Mouse (Mus musculus) G1E (cell line): ENCODE results near the gene Katnb1. TPM values are rescaled to one million over a fixed set of nuclear protein-coding genes. Genes with fewer than 3 reads are reported as not detected.

ENCODE experiments used
- ATAC-seq: 2 replicates; pipeline ENCODE4 v1.8.0; 2016; ENCODE audit warnings: mild to moderate bottlenecking; ENCODE audit not compliant: insufficient number of reproducible peaks, poor library complexity, low FRiP score, severe bottlenecking; ENCODE audit errors: extremely low read depth
- DNase-seq: peaks from one replicate; pipeline ENCODE4 v3.0.0; 2012; ENCODE audit warnings: low spot score
- H3K27me3 ChIP-seq: 2 replicates; pipeline ENCODE4 v1.6.1; 2012; ENCODE audit warnings: mild to moderate bottlenecking, low read length, inconsistent platforms; ENCODE audit not compliant: insufficient read depth
- H3K36me3 ChIP-seq: replicated peaks from 2 replicates; pipeline ENCODE3; 2012; ENCODE audit warnings: mild to moderate bottlenecking, inconsistent platforms
- H3K4me1 ChIP-seq: 2 replicates; pipeline ENCODE4 v1.6.1; 2012; ENCODE audit warnings: low read depth, low read length, inconsistent platforms, mixed read lengths; ENCODE audit not compliant: insufficient read depth
- H3K4me3 ChIP-seq: 2 replicates; pipeline ENCODE4 v1.5.1; 2012; ENCODE audit warnings: low read depth, mild to moderate bottlenecking, inconsistent platforms, low read length, moderate library complexity, mixed read lengths
- H3K9me3 ChIP-seq: replicated peaks from 2 replicates; pipeline ENCODE4 v1.6.1; 2012; ENCODE audit warnings: inconsistent platforms
- CTCF ChIP-seq: IDR thresholded peaks from 2 replicates; pipeline ENCODE4 v1.5.1; 2012; ENCODE audit warnings: low read depth, low read length, inconsistent platforms, mixed read lengths
- GATA1 ChIP-seq: IDR thresholded peaks from 2 replicates; pipeline ENCODE4 v1.6.1; 2012; ENCODE audit warnings: borderline replicate concordance, low read length, inconsistent platforms, mixed read lengths
- GATA2 ChIP-seq: IDR thresholded peaks from 2 replicates; pipeline ENCODE4 v1.6.1; 2012; ENCODE audit warnings: low read depth, low read length, inconsistent platforms, borderline replicate concordance
- POLR2AphosphoS5 ChIP-seq: IDR thresholded peaks from 2 replicates; pipeline ENCODE4 v1.6.1; 2012; ENCODE audit warnings: low read depth, low read length, inconsistent platforms; ENCODE audit not compliant: insufficient replicate concordance
- TAL1 ChIP-seq: conservative IDR thresholded peaks from 2 replicates; pipeline ENCODE4 v1.6.1; 2012; ENCODE audit warnings: low read depth, low read length, inconsistent platforms, mixed read lengths
- polyA plus RNA-seq: library from polyadenylated mRNA; stranded (reverse); fragments of >175 nt; gene quantifications from 2 replicates; pipeline ENCODE4 v1.2.3, GENCODE M21; 2012
- total RNA-seq, 2 experiments: library from RNA; stranded (forward) in 1 of 2; stranded (reverse) in 1 of 2; fragments of 200-1000 nt in 1 of 2; fragments of >200 nt in 1 of 2; fragmentation: Nextera tagmentation in 1 of 2; gene quantifications; 2 replicates each; pipeline ENCODE4 v1.2.3; 2014 to 2017

Gene Katnb1
- total and polyA plus RNA-seq, 3 experiments, result 4.3 to 40.0 (median 14.3) TPM

DNA sequence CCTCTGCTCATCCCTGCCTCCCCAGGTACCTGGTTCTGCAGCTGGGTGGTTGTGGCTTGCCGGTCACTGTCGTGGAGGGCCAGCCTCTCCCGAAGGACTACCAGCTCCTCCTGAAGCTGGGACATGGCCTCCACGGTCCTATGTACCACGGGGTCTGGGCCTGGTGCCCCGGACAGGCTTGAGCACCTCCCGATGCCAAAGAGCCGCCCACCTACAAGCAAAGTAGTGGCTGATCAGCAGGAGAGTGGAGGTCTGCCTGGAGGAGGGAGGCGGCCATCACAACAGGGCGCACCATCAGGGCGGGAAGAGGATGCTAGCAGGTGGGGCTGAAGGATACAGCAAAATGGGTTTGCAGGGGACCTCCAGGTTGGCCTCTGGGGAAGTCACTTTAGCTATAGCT lies 45.5 kb downstream of the Katnb1 start:
- DNase-seq (no peak), ATAC-seq (no peak)
- Histone ChIP-seq H3K36me3 (no peaks in the 10 kb centered on the region), H3K4me3 (no peak overlapping the region), H3K27me3 (peaks cover 9% of the 10 kb centered on the region), H3K9me3 (no peaks in the 10 kb centered on the region), H3K4me1 (no peaks in the 10 kb centered on the region)
- TF ChIP-seq CTCF (no peak), POLR2AphosphoS5 (no peak), GATA2 (no peak)

DNA sequence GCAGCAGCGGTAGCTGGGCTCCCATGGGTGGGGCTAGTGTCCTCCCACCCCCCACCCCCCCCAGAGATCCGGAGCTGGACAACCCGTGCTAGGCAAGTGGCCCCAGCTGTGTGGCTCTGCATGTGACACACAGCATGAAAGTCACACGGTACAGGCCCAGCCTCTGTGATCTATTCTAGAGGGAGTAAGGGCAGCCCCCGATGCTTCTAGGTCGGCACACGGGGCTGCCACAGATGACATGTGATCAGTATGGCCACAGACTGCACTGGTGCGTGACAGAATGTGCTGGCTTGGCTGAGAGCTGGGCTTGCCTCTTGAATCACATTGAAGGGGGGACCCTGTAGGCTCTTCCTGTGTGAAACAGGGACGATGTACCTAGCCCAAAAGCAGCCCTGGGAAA lies 46.7 kb downstream of the Katnb1 start:
- Histone ChIP-seq H3K27me3 (peaks cover 9% of the 10 kb centered on the region), H3K4me3 (no peak overlapping the region), H3K9me3 (no peaks in the 10 kb centered on the region), H3K4me1 (no peaks in the 10 kb centered on the region), H3K36me3 (no peaks in the 10 kb centered on the region)
- DNase-seq, result no peak
- TF ChIP-seq GATA2 (no peak), GATA1 (no peak), CTCF (no peak)
- ATAC-seq, result no peak

DNA sequence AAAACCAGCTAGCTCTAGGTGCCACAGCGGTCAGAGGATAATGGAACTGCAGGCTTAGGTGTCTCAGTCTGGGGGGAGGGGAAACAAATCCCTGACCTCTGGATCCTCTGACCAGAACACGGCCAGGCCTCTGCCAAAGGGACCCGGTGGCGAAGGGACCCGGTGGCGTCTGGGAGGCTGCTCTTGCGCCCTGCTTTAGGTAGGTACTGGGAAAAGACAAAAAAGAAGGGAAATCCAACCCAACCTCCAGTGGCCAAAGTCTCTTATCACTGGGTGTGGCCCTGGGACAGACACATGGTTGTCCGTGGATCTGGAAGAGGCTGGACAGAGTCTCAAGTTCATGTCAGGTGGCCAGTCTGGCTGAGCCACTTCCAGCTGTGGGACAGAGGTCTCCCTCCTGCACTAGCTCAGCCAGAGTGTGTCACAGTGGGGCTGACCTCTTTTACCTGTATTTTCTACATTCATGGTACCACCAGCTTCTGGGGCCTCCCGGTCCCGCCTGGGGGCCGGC lies 47.8 kb downstream of the Katnb1 start:
- Histone ChIP-seq H3K4me1 (no peaks in the 10 kb centered on the region), H3K36me3 (no peaks in the 10 kb centered on the region), H3K9me3 (no peaks in the 10 kb centered on the region), H3K27me3 (peaks cover 11% of the 10 kb centered on the region), H3K4me3 (no peak overlapping the region)
- ATAC-seq (no peak), DNase-seq (no peak)
- TF ChIP-seq POLR2AphosphoS5 (no peak), GATA2 (no peak), GATA1 (no peak), CTCF (no peak), TAL1 (no peak)

DNA sequence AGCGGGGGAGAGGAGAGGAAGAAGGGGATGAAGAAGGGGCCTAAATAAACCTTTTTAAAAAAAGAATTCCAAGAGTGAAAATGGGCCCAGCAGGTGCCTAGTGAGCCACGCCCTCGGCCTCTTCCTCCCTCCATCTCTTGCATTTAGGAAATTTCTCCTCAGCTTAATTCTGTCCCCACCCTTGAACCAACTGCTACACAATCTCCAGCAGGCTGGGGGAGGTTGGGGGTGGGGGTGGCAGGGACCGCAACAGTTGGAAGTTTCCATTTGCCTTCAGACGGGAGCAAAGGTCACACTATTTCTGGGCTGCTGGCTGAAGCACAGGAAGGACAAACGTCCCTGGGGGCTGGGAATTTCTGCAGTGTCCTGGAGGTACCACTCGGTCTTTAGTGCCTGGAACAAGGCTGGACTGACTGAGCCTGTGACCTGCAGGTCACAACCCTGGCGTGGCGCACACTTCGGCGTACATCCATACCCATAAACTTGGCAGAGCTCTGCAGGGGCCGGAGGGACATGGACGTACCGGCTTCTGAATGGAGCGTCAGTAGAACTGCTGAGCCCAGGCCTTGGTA lies 50.1 kb downstream of the Katnb1 start:
- Histone ChIP-seq H3K4me1 (no peaks in the 10 kb centered on the region), H3K36me3 (no peaks in the 10 kb centered on the region), H3K4me3 (no peak overlapping the region), H3K9me3 (no peaks in the 10 kb centered on the region), H3K27me3 (peaks cover 19% of the 10 kb centered on the region)
- no peak for ATAC-seq
- TF ChIP-seq GATA1 (no peak), CTCF (no peak), TAL1 (no peak), POLR2AphosphoS5 (no peak), GATA2 (no peak)
- no peak for DNase-seq

DNA sequence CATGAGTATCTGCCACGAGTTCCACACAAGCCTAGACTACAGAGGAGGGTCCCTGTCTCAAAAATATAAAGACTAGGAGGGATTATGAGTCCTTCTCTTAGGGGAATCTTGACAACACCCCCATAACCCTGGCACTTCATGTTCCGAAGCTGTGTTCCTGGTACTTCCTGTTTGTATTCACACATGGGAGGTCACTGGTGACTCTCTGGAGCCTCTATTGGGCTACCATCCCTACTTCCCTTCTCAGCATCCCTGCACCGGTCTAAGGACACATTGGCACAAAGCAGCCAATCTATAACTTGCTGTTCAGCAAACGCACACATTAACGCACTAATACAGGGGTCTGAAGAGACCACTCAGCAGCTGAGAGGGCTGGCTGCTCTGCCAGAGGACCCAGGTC lies 51.0 kb downstream of the Katnb1 start:
- Histone ChIP-seq H3K4me1 (no peaks in the 10 kb centered on the region), H3K36me3 (no peaks in the 10 kb centered on the region), H3K9me3 (no peaks in the 10 kb centered on the region), H3K27me3 (peaks cover 20% of the 10 kb centered on the region), H3K4me3 (no peak overlapping the region)
- no peak for DNase-seq
- no peak for ATAC-seq
- TF ChIP-seq POLR2AphosphoS5 (no peak), GATA2 (no peak), GATA1 (no peak), CTCF (no peak), TAL1 (no peak)

DNA sequence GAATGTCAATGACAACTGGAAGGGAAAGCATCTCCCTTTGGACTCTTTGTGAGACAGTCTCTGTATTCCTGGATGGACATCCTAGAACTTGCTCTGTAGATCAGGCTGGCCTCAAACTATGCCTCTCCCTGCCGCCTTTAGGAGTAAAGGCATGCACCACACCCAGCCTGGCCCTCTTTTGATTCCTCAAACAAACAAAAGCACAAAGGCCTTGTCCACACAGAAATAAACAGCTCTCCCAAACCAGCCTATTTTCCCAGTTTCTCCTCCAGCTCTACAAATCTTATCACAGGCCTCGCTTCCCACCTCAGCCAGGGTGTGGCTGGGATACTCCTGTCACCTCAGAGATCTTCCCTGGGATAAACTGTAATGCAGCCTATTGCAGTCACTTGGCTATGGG lies 53.2 kb downstream of the Katnb1 start:
- Histone ChIP-seq H3K9me3 (no peaks in the 10 kb centered on the region), H3K4me3 (no peak overlapping the region), H3K27me3 (peaks cover 37% of the 10 kb centered on the region), H3K36me3 (no peaks in the 10 kb centered on the region), H3K4me1 (no peaks in the 10 kb centered on the region)
- ATAC-seq (no peak), DNase-seq (no peak)
- TF ChIP-seq POLR2AphosphoS5 (no peak), TAL1 (no peak), GATA1 (no peak), GATA2 (no peak), CTCF (no peak)
